Comparison of ENCODE assay signal across 8 mouse cellular contexts in the genomic region with DNA sequence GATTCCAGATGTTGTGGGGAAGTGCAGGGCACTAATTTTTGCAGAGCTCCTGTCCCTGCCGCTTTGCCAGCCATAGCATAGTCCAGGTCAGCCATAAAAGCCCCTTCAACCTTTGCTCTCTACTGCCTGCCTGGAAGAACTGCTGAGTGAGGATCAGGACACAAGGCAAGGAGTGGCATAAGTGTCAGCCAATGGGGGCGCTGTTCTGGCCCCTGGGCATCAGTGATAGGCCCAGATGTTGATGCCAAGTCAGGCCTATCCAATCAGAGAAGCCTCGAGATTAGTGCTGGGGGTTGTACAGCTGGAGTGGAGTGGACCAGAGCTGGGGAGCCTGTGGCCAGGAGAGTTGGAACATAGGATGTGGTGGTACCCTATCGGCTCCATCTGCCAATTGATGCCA. TPM values are rescaled to one million over a fixed set of nuclear protein-coding genes. Genes with fewer than 3 reads are reported as not detected.
A peak's percentile ranks its signal among the peaks of the same experiment; 100 is the strongest.
DNase-seq lines count a peak whose midpoint lies in the region; ATAC-seq and TF ChIP-seq lines count a peak whose summit lies in the region.
"Had no signal": no experiment of that assay in that cellular context is flagged by ENCODE, and none has a peak within 500 bp of the region (broad histone marks: within the 10 kb centered on the region; RNA-seq: fewer than 3 reads in every experiment).

No protein-coding gene starts in this region.

- H3K27me3 ChIP-seq in midbrain, embryonic 14.5 days (ENCODE audit: control insufficient read depth, insufficient read depth, low read length): peaks cover 9% of the 10 kb centered on the region
- peaks cover 3% of the 10 kb centered on the region for H3K27me3 ChIP-seq in midbrain, embryonic 11.5 days (ENCODE audit: control insufficient read depth, insufficient read depth, low read length)
- no peaks in the 10 kb centered on the region for H3K27me3 ChIP-seq in kidney, adult 2 months (replicated peaks; ENCODE audit: control insufficient read depth, insufficient read depth, low read length)

- TF ChIP-seq POLR2A in kidney, adult 2 months (IDR thresholded peaks at IDR 0.05; ENCODE audit: low read depth, low read length): no peak

- peak; percentile 11 for DNase-seq in midbrain, embryonic 14.5 days
- DNase-seq in midbrain, embryonic 11.5 days (ENCODE audit: low spot score, missing footprints): no peak
- DNase-seq in R1 (ENCODE audit: low read depth, low spot score): peak; percentile 86
- peak; percentile 56 for DNase-seq in kidney, adult 2 months
- DNase-seq in ovary, postnatal 36 days (ENCODE audit: low spot score): no peak

- no peak for ATAC-seq in midbrain, embryonic 14.5 days (ENCODE audit: low FRiP score, low TSS enrichment)
- no peak for ATAC-seq in midbrain, embryonic 11.5 days (ENCODE audit: low FRiP score)
- peak; percentile 22; the same call in 1 of the 2 replicates for ATAC-seq in neutrophil, adult 5-6 weeks (ENCODE audit: extremely low read depth, insufficient number of reproducible peaks, low FRiP score, poor library complexity, severe bottlenecking)
- ATAC-seq in activated CD4-positive, CD25-positive, alpha-beta regulatory T cell, adult 4 months: no peak

- H3K9ac ChIP-seq in midbrain, embryonic 14.5 days (replicated peaks; ENCODE audit: low read length): no peak overlapping the region
- H3K9ac ChIP-seq in midbrain, embryonic 11.5 days (ENCODE audit: low read length): no peak overlapping the region

- WGBS in midbrain, embryonic 14.5 days: 39% methylated on average over 4 of the region's 4 CpGs
- WGBS in midbrain, embryonic 11.5 days: 50% methylated on average over 4 of the region's 4 CpGs
- 42% methylated on average over 4 of the region's 4 CpGs for WGBS in kidney, adult 2 months

- H3K4me1 ChIP-seq in midbrain, embryonic 14.5 days (ENCODE audit: control insufficient read depth, insufficient read depth, low read length): 0 out of 2 replicates have a peak, but pooled peaks cover 7% of the 10 kb centered on the region
- no peaks in the 10 kb centered on the region for H3K4me1 ChIP-seq in midbrain, embryonic 11.5 days (ENCODE audit: control insufficient read depth, insufficient read depth, low read length)
- peaks cover 2% of the 10 kb centered on the region; the same call in 1 of the 2 replicates for H3K4me1 ChIP-seq in kidney, adult 2 months (ENCODE audit: control insufficient read depth, insufficient read depth, low read length)

- H3K4me3 ChIP-seq in midbrain, embryonic 14.5 days (replicated peaks; ENCODE audit: low read depth, low read length): no peak overlapping the region
- H3K4me3 ChIP-seq in midbrain, embryonic 11.5 days (ENCODE audit: low read depth, low read length): no peak overlapping the region
- no peak overlapping the region for H3K4me3 ChIP-seq in kidney, adult 2 months (ENCODE audit: insufficient read depth, low read depth, low read length)

- no peaks in the 10 kb centered on the region for H3K9me3 ChIP-seq in midbrain, embryonic 14.5 days (ENCODE audit: control insufficient read depth, low read length)
- no peaks in the 10 kb centered on the region for H3K9me3 ChIP-seq in midbrain, embryonic 11.5 days (ENCODE audit: control insufficient read depth, low read length)

- H3K36me3 ChIP-seq in midbrain, embryonic 14.5 days (ENCODE audit: control insufficient read depth, insufficient read depth, low read length): no peaks in the 10 kb centered on the region
- H3K36me3 ChIP-seq in midbrain, embryonic 11.5 days (ENCODE audit: control insufficient read depth, insufficient read depth, low read length): no peaks in the 10 kb centered on the region
- H3K36me3 ChIP-seq in kidney, adult 2 months (ENCODE audit: control insufficient read depth, insufficient read depth, low read length): no peaks in the 10 kb centered on the region

- TF ChIP-seq CTCF in kidney, adult 2 months (conservative IDR thresholded peaks at IDR 0.05; ENCODE audit: insufficient read depth, insufficient read length, low read depth, low read length): no peak

- no peak overlapping the region for H3K27ac ChIP-seq in midbrain, embryonic 14.5 days (replicated peaks; ENCODE audit: low read depth, low read length)
- no peak overlapping the region for H3K27ac ChIP-seq in midbrain, embryonic 11.5 days (ENCODE audit: low read depth, low read length)
- H3K27ac ChIP-seq in kidney, adult 2 months (ENCODE audit: insufficient read depth, low read depth, low read length): no peak overlapping the region

- no peak overlapping the region for H3K4me2 ChIP-seq in midbrain, embryonic 14.5 days (ENCODE audit: low read length)
- no peak overlapping the region for H3K4me2 ChIP-seq in midbrain, embryonic 11.5 days

RNA-seq across cellular contexts. Expression of gene Icosl, which starts 1.9 kb away (rescaled TPM):
- polyA plus RNA-seq in midbrain, embryonic 14.5 days (2014; fragmentation: Nextera tagmentation; extraction: Ambion mirVana): 0.50 and 0.71 TPM in 2 replicates
- 1.2 and 2.5 TPM in 2 replicates for polyA plus RNA-seq in midbrain, embryonic 11.5 days (2014; fragmentation: Nextera tagmentation; extraction: Ambion mirVana)
- polyA plus RNA-seq in kidney, adult 2 months (2012; rRNA removed): 13.3 and 19.0 TPM in 2 replicates
- 128 and 134 TPM in 2 replicates for total RNA-seq in neutrophil, adult 5-6 weeks (2017)
- polyA plus RNA-seq in activated CD4-positive, CD25-positive, alpha-beta regulatory T cell, adult 4 months (2017; shearing (Covaris generic)): 1 to 10 TPM; 5.5 to 9.3 TPM

RNA-seq across cellular contexts. Expression of gene Aire, which starts 23.8 kb away (rescaled TPM):
- 0.09 TPM in 1 of 2 replicates, not detected in the other for polyA plus RNA-seq in midbrain, embryonic 14.5 days (2014; fragmentation: Nextera tagmentation; extraction: Ambion mirVana)
- polyA plus RNA-seq in midbrain, embryonic 11.5 days (2014; fragmentation: Nextera tagmentation; extraction: Ambion mirVana): 0.10 TPM in 1 of 2 replicates, not detected in the other
- polyA plus RNA-seq in kidney, adult 2 months (2012; rRNA removed): 0.23 and 0.41 TPM in 2 replicates
- 0.12 and 0.49 TPM in 2 replicates for total RNA-seq in neutrophil, adult 5-6 weeks (2017)
- polyA plus RNA-seq in activated CD4-positive, CD25-positive, alpha-beta regulatory T cell, adult 4 months (2017; shearing (Covaris generic)): under 1 TPM in 1 of 2 experiments, not detected in 1; 0.44 TPM

RNA-seq across cellular contexts. Expression of gene Dnmt3l, which starts 25.5 kb away (rescaled TPM):
- not detected in 2 replicates for polyA plus RNA-seq in midbrain, embryonic 14.5 days (2014; fragmentation: Nextera tagmentation; extraction: Ambion mirVana)
- not detected in 2 replicates for polyA plus RNA-seq in midbrain, embryonic 11.5 days (2014; fragmentation: Nextera tagmentation; extraction: Ambion mirVana)
- 0.34 and 1.1 TPM in 2 replicates for polyA plus RNA-seq in kidney, adult 2 months (2012; rRNA removed)
- not detected in 2 replicates for total RNA-seq in neutrophil, adult 5-6 weeks (2017)
- not detected for polyA plus RNA-seq in activated CD4-positive, CD25-positive, alpha-beta regulatory T cell, adult 4 months (2017; shearing (Covaris generic))
- polyA plus RNA-seq: neural tube, embryonic 14.5 days had no signal

RNA-seq across cellular contexts. Expression of gene Pfkl, which starts 57.3 kb away (rescaled TPM):
- polyA plus RNA-seq in midbrain, embryonic 14.5 days (2014; fragmentation: Nextera tagmentation; extraction: Ambion mirVana): 88.0 and 97.8 TPM in 2 replicates
- polyA plus RNA-seq in midbrain, embryonic 11.5 days (2014; fragmentation: Nextera tagmentation; extraction: Ambion mirVana): 96.9 and 103 TPM in 2 replicates
- polyA plus RNA-seq in kidney, adult 2 months (2012; rRNA removed): 100 and 107 TPM in 2 replicates
- 37.7 and 41.0 TPM in 2 replicates for total RNA-seq in neutrophil, adult 5-6 weeks (2017)
- 10 to 100 TPM; 40.4 to 82.9 TPM for polyA plus RNA-seq in activated CD4-positive, CD25-positive, alpha-beta regulatory T cell, adult 4 months (2017; shearing (Covaris generic))

Comparison
In these comparisons a context has a peak if more than half of its experiments do, and no peak if none do; other contexts are left out.
1. DNase-seq: peak in midbrain, embryonic 14.5 days (single experiment), R1 (single experiment) and kidney, adult 2 months (single experiment); none in midbrain, embryonic 11.5 days (single experiment) and ovary, postnatal 36 days (single experiment).